Mouse (Mus musculus): ENCODE measurements around the gene Bdnf.

DNA sequence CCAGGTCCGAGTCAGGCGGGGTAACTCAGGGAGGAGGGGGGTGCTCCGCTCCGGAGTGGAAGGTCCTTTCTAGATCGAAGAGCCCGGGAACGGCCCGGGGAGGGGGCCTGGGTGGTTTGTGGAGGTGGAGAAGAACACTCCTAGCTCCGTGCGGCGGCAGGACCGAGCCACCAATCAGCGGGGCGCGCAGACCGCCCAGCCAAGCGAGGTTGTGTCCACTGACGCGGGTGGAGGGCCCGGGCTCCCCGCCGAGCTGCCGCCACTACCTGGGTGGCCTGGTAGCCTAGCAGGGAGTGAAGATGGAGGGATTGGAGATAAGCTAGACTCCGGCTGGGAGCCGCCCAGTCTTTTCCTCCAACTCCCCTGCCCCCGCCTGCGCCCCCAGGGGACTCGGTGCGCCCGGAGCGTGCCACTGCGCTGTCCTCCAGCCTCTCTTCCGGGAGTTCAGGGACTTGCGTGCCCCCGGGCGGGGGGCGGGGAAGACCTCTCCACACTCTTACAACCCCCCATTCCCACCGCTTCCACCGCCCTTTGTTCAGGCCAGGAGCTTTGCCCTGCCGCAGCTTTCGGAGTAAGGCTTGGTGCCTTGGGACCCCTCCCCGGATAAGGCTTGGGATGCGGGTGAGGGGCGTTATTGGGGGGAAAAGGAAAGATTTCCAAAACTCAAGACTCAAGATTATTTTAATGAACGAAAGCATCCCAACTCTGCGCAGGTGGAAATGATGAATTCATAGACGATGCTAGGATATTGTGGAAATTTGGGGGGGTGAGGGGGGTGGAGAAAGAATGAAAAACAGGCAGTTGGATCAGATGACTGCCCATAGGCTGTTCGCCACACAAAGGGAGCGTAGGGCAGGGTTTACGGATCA, 3.0 kb downstream of the Bdnf start:
- TF ChIP-seq CTCF (IDR thresholded peaks at IDR 0.05; ENCODE audit: control insufficient read depth, insufficient read depth, insufficient replicate concordance, low read depth, low read length) (no peak), POLR2A (IDR thresholded peaks at IDR 0.05; ENCODE audit: control insufficient read depth, low read depth, low read length) (no peak)
